Mouse (Mus musculus): Measurements from ENCODE around the gene Metap1.

- TF ChIP-seq CTCF (IDR thresholded peaks at IDR 0.05; ENCODE audit: borderline replicate concordance, extremely low read depth, insufficient read depth, insufficient read length): no peak
- TF ChIP-seq POLR2A (IDR thresholded peaks at IDR 0.05; ENCODE audit: borderline replicate concordance, extremely low read depth, insufficient read depth, insufficient read length, poor library complexity, severe bottlenecking): no peak
Measured at GRCm38 (mm10) chr3:138498731-138499130, 9.4 kb upstream of the Metap1 start.

Data from brain, embryonic 14.5 days (tissue).